Mouse (Mus musculus) erythroblast, embryonic 14.5 days (primary cell): ENCODE results near the gene Dmbt1.

Experiments
- GATA1 ChIP-seq: IDR thresholded peaks from 2 replicates; pipeline ENCODE4 v1.6.1; 2012; ENCODE audit warnings: low read length, inconsistent platforms, mixed read lengths
- TAL1 ChIP-seq: IDR thresholded peaks from 3 replicates; pipeline ENCODE4 v1.6.1; 2012; ENCODE audit warnings: low read length, inconsistent platforms, mixed read lengths

DNA sequence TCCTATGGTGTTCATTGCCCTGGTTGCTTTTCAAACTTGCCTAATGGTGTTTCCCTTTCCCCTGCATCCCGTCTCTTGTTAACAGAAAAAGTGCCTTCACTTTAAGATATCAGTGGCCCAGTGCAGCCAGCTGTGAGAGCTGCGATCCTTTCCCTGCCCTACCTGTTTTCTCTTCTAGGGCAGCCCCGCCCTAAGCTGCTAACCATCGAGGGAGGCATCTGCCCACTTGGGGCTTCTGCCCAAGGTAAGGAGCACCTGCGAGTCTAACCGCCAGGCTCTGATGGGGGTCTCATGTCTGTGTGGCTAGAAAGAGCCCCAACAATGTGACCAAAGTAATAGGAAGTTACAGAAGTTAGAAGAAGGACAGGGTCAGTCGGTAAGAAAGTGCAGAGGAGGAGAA, 130.4 kb downstream of the Dmbt1 start:
- no peak for TF ChIP-seq GATA1
- no peak for TF ChIP-seq TAL1
